Mouse (Mus musculus) gastrocnemius, postnatal 14 days (tissue): ENCODE data around the gene 1700028P14Rik. TPM values are rescaled to one million over a fixed set of nuclear protein-coding genes. Genes with fewer than 3 reads are reported as not detected.
"Not testable (repeated sequence)": the region's sequence is repeated elsewhere in the genome, so short reads cannot be mapped to it uniquely, and the experiment has no call there.

Experiments used
- DNase-seq: peaks from one replicate; pipeline ENCODE4 v3.0.0; 2021; ENCODE audit warnings: mixed read lengths
- intact Hi-C: fragments of 180-260 bp; cut with DNase I; formaldehyde crosslinking; loops from one replicate; pipeline ENCODE4 v1.15.1; 2025; ENCODE audit warnings: low total_unique reads
- long read RNA-seq, 2 experiments: library from polyadenylated mRNA; stranded (forward); transcript quantifications; one replicate each; pipeline ENCODE4 v2.0.0; 2021
- total RNA-seq, 2 experiments: library from RNA; stranded (reverse); gene quantifications; 2 replicates each; pipeline ENCODE4 v1.2.3; 2021

The 1700028P14Rik gene
- total RNA-seq = not detected
- long read RNA-seq, experiment 1 = 0 reads
- long read RNA-seq, experiment 2 = 0 reads

DNA sequence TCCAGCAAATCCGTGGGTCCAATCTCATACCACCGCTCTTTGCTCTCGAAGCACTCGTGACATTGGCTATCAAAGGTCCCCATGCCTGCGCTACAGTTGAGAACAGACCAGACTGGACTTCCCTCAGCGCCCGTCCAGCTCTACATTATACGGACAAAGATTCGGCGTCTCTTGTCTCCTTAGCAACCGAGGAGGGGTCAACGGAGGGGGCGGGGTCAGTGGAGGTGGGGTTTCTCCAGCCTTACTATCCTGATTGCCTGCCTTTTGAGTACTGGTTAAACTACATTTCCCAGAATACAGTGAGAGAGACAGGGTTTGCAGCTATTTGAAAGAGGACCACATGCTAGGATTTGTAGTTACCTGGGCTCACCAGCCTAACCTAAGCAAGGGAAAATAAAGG lies at the start of gene 1700028P14Rik:
1700028P14Rik (minus strand) TSS at position 169 of the 400 bp plus-strand sequence.
- intact Hi-C loops = no loop called here

DNA sequence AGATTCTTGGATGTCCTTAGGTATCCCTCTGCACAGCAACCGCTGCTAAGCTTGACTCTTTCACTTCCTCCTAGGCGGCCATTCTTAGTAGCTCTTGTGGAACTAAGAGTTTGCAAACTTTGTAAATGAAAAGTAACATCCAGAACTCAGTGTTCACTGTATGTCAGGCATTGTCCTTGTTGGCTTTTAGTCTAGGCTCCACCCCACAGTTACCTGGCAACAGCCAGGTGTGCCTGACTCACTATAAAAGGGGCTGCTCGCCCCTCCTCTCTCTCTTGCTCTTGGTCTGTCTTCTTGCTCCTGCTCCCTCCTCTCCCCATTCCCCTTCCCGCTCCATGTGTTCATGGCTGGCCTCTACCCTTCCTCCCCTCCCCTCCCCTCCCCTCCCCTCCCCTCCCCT lies 46.5 kb upstream of the 1700028P14Rik start:
- intact Hi-C loops = no loop called here
- DNase-seq = no peak

More for the DNA sequence above, at the start of gene 1700028P14Rik:
- peak; percentile 40 for DNase-seq

DNA sequence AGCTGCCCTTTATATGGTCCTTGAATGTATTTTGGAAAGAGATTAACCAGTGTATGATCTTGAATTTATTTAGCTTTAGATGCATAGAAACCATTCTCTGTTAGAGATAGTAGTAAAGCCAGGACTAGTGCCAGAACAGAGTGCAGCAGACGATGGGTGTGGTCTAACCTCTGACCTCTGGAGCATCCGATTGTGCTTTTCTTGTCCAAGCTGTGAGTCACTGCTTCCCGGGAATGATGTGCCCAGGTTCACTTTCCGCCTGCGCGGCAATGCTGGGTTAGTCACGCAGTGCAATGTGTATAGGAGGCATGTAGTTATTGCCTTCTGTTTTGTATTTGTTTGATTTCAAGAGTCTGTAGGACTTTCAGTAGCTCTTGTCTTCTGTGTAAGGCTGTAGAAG lies 45.8 kb upstream of the 1700028P14Rik start:
- intact Hi-C loops = no loop called here
- peak; percentile 8 for DNase-seq

DNA sequence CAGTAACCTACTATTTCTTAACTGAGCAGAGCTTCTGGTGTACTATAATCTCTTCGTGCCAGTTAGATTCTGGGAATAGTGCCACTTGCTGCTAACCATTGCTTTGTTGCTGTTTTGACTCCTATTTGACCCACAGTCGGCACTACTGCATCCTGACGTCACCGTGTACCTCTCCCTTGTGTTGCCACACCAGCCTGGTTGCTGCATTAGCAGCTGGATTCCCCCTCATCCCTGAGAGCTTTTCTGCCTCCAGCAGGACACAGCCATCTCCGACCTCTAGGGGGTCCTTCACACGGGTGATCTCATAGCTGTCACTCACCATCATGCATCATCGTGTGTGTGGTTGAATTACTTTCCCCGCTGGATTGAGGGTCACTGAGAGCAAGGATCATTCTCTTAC lies 45.2 kb upstream of the 1700028P14Rik start:
- peak; percentile 6 for DNase-seq

GRCm38 (mm10) chr19:23694344-23694743 lies 41.7 kb upstream of the 1700028P14Rik start:
- DNase-seq = peak; percentile 39
- intact Hi-C loops = no loop called here

More for the DNA sequence above, 45.2 kb upstream of the 1700028P14Rik start:
- intact Hi-C loops = no loop called here

DNA sequence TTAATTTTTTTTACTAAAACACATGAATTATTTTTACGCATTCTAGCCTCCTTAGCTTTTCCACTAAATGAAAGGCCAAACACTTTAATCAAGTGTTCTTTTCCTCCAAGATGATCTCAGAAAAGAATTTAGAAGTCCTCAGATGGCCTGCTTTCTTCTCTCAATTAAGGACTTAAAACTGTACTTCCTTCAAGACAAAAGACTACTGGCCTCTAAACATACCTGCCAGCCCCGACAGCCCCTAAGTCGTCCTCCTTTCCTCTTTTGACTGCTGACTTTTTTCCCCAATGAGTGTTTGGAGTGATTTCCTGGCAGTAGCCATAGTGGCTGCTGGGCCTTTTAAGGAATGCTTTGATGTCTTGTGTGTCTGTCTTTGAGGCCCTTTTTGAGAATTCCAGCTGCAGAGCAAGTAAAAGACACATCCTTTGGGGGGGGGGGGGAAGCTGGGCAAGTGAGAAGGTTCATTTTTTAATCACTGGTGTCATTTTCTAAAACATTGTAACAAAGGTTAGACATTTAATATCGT lies 35.9 kb upstream of the 1700028P14Rik start:
- no peak for DNase-seq
- intact Hi-C loops = loop anchor here (10.0 kb wide), 1 partner anchor 76 kb away; no protein-coding TSS in a partner anchor

DNA sequence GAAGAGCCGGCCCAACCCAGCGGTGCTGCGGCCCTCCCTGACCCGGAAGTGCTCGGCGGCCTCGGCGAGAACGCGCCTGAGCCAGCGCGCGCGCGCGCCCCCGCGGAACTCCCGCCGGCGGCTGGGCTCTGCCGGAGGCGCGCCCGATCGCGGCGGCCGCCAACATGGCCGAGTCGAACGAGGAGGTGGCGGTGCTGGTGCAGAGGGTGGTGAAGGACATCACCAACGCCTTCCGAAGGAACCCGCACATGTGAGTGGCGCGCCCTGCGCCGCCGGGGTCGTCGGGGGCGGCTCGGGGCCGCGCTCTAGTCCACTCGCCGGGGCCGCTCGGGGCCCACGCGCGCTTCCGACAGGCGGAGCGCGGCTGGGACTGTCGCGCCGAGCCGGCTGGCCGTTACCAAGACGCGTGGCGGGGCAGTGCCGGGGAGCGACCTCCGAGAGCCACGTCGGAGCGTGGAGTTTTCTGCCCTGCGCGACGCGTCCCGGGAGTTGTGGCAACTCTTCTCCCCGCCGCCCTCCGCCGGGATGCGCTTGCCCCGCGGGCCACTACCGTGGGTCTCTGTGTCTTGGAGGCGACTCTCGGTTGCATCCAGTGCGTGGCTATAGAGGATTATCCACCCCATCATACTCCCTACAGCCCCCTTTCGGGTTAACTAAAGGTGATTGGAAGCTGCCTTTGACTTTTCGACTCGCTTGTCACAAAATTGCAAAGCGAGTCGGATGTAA lies 34.8 kb upstream of the 1700028P14Rik start, which contains the start of gene Ptar1:
Ptar1 (plus strand) TSS at position 134 of the 726 bp plus-strand sequence.
- peak; percentile 93 for DNase-seq
- intact Hi-C loops = loop anchor here (10.0 kb wide), 1 partner anchor 77 kb away; no protein-coding TSS in a partner anchor

DNA sequence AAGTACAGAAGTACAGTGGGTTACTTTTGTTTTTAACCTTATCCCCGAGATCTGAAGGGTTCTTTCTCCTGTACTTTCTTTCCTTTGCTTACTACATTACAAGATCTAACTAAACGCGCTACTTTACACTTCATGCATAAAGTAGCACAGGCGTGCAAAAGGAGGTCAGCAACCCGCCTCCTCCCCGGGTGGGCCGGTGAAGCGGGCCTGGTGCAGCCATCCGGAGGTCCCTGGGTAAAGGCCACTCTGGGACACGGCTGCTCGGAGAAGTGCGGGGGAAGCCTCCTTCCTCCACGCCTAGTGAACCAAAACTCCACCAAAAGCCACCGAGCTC lies 34.3 kb upstream of the 1700028P14Rik start:
- DNase-seq = no peak
- intact Hi-C loops = loop anchor here (10.0 kb wide), 1 partner anchor 78 kb away; no protein-coding TSS in a partner anchor

DNA sequence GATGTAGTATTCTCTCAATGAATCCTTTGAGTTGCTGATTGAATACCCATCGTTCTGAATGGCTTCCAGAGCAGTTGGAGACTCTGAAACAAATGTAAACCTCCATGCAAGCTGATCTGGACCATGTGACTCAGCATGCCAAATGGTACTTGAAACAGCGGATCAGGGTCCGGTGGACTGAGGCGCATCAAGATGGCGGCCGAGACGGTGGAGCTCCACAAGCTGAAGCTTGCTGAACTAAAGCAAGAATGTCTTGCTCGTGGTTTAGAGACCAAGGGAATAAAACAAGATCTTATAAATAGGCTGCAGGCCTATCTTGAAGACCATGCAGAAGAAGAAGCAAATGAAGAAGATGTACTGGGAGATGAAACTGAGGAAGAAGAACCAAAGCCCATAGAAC lies 23.0 kb upstream of the 1700028P14Rik start:
- intact Hi-C loops, DNase-seq: not testable (repeated sequence)

DNA sequence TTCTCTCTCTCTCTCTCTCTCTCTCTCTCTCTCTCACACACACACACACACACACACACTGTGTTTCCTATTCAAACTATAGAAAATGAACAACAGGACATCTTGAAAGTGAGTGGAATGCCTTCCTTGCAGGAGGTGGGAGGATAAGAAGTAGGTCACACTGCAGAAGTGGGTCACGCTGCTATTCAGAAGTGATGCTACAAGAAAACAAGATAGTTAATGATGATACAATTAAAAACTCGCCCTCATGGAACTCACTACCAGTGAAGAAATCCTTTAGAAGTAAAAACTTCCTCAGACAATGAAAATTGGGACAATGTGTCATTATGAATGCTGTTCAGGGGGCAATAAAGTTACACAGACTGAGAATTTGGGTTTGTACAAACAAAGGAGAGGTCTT lies 20.4 kb upstream of the 1700028P14Rik start:
- intact Hi-C loops = no loop called here
- no peak for DNase-seq

DNA sequence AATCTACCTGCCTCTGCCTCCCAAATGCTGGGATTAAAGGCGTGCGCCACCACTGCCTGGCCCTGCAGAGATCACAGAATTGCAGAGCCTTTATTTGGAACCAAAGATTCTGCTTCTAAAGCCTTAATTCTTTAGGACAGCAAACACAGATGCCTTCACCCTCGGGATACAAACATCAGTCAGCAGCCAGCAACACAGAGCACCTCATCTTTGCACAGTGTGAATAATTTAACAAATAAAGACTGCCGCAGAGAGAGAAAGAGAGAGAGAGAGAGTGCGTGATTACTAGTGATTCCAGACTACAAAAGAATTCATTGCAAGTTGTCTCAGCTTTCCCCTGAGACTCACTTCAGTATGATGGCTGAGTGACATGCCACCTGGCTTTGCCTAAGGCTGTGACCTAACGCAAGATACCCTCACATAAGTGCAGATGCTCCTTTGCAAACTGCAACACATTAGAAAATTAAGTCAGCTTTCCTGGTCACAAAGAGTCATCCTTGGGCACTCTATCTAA lies 15.6 kb upstream of the 1700028P14Rik start:
- intact Hi-C loops = no loop called here
- DNase-seq = no peak

DNA sequence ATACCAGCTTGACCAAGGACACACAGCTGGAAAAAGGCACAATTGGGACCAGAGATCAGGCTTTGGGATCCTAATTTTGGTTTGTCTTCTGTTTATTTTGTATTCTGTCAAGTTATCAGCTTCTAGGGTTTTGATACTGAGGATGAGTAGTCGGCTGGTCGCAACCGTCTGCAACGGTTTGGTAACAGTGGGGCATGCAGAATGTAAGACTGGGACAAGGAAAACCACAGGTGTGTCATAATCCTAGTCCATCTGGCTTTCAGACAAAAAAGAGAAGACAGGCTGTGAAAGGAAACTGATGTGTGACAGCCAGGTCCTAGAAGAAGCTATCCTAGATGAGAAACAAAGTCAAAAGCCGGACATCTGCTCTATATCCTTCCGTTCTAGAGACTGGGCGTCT lies 11.5 kb upstream of the 1700028P14Rik start:
- intact Hi-C loops = no loop called here
- DNase-seq = no peak

DNA sequence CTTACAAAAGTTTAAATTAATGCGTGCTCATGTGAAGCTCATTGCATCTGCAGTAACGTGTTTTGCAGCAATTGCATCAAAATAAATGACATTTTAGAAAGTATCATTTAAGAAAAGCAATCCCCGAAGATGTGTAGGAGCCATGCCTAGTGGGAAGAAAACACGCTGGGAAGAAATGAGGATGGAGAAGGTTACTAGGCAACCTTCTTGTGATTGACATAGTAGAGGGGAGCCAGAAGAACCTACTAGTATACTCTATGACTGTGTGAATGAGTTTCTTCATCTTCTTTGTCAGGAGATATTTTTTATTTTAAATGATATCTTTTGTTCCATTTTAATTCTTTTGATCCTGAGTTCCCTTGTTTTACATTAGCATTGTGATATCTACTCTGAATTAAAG lies 5.7 kb upstream of the 1700028P14Rik start:
- intact Hi-C loops = no loop called here
- DNase-seq = no peak

DNA sequence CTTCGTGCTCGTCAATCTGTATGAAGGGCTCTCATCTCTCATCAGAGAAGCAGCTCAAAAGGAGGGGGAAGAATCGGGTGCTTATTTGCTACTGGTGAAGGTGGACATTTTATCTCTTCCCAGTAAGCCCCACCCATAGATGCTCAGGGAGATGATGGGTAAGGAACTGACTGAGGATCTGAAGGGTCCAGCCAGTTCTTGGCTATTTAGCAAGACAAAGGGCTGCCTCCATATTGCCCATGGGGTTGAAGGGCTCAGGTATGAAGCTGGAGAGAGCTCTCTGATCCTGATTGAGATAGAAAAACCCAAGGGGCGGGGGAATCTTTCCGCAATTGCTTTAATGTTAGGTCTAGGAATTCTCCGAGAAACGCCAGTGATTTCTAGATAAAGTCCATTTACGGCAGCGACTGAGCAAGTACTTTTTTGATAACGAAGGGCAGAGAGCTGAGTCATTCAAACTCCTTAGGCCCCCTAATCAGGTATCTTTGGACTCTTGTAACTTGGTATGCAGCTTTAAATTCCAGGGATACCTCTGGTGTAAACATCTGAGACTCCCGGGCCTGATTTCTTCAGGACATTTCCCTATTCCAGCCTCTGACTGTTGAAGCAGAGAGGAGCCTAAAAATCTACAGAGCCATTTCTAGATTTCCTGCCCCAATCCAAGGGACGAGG lies 4.8 kb upstream of the 1700028P14Rik start:
- intact Hi-C loops = no loop called here

GRCm38 (mm10) chr19:23653154-23653553 lies 542 bp upstream of the 1700028P14Rik start:
- intact Hi-C loops = no loop called here

More for the DNA sequence above, 4.8 kb upstream of the 1700028P14Rik start:
- no peak for DNase-seq

GRCm38 (mm10) chr19:23647308-23647707 lies 5.3 kb downstream of the 1700028P14Rik start:
- intact Hi-C loops = no loop called here
- DNase-seq = no peak

More at GRCm38 (mm10) chr19:23653154-23653553, 542 bp upstream of the 1700028P14Rik start:
- DNase-seq = no peak

DNA sequence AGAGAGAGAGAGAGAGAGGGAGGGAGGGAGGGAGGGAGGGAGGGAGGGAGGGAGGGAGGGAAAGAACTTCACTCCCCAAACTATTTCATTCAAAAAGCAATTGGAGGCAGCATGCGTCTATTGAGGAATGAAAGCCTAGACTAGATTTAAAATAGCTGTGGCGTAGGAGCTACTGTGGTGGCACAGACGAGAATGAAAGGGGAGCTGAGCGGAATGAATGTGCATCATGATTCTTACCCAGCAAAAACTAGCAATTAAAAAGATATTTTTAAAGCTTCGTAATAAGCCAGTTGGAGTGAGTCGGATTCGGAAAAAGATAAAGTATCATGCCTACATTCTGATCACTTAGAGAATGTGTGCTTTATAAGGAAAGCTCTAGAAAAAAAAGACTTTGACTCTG lies 7.3 kb downstream of the 1700028P14Rik start:
- intact Hi-C loops = no loop called here
- no peak for DNase-seq

DNA sequence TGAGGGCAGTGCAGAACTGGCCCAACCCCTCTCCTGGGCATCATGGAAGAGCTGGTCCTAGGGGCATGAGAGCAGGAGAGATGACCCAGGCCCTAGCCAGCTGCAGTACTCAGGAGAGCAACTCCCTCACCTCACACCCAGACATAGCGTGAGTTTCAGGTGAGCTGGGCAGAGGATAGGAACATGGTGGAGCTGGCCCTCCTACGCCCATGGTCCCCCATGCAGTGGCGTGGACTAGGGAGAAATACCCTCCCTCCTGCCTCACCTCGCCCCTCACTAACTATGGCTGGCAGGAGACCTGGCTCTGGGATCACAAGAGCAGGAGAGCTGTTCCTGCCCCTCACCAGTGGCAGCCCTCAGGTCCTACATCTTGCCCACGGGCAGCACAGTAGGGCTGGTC lies 8.8 kb downstream of the 1700028P14Rik start:
- DNase-seq = no peak
- intact Hi-C loops = no loop called here

GRCm38 (mm10) chr19:23636786-23637185 lies 15.8 kb downstream of the 1700028P14Rik start:
- DNase-seq = no peak
- intact Hi-C loops = no loop called here
